Mouse (Mus musculus) forebrain, postnatal 0 days (tissue): Measurements from ENCODE around the gene Ogfod1. TPM values are rescaled to one million over a fixed set of nuclear protein-coding genes. Genes with fewer than 3 reads are reported as not detected.

Experiments used
- ATAC-seq: fragments of 200-750 bp; cut with Nextera tagmentation; 2 replicates; pipeline ENCODE4 v1.8.0; 2017; ENCODE audit warnings: mild to moderate bottlenecking, moderate library complexity
- DNase-seq: peaks from one replicate; pipeline ENCODE4 v3.0.0-alpha.2; 2015
- H3K27ac ChIP-seq: fragments of 300-500 bp; sonication (generic); 2 replicates; pipeline ENCODE4 v1.5.1; 2014; ENCODE audit warnings: low read depth, mild to moderate bottlenecking, antibody characterized with exemption, low read length, moderate library complexity, mixed read lengths
- H3K27me3 ChIP-seq: fragments of 300-500 bp; sonication (generic); 2 replicates; pipeline ENCODE4 v1.6.1; 2014; ENCODE audit warnings: mild to moderate bottlenecking, low read length, mixed read lengths; ENCODE audit not compliant: insufficient read depth
- H3K36me3 ChIP-seq: fragments of 300-500 bp; sonication (generic); 2 replicates; pipeline ENCODE4 v1.6.1; 2014; ENCODE audit warnings: mild to moderate bottlenecking, moderate library complexity; ENCODE audit not compliant: insufficient read depth
- H3K4me1 ChIP-seq: fragments of 300-500 bp; sonication (generic); 2 replicates; pipeline ENCODE4 v1.6.1; 2014; ENCODE audit warnings: antibody characterized with exemption; ENCODE audit not compliant: insufficient read depth
- H3K4me2 ChIP-seq: fragments of 300-500 bp; sonication (generic); 2 replicates; pipeline ENCODE4 v1.6.1; 2014; ENCODE audit warnings: low read depth, mild to moderate bottlenecking, moderate library complexity
- H3K4me3 ChIP-seq: fragments of 300-500 bp; sonication (generic); 2 replicates; pipeline ENCODE4 v1.5.1; 2014; ENCODE audit warnings: low read depth, low read length, mixed read lengths
- H3K9ac ChIP-seq: fragments of 300-500 bp; sonication (generic); 2 replicates; pipeline ENCODE4 v1.6.1; 2014; ENCODE audit warnings: mild to moderate bottlenecking
- H3K9me3 ChIP-seq: fragments of 300-500 bp; sonication (generic); 2 replicates; pipeline ENCODE4 v1.6.1; 2016; ENCODE audit warnings: low read length
- CTCF ChIP-seq: sonication (generic); IDR thresholded peaks from 2 replicates; pipeline ENCODE4 v1.5.1; 2016; ENCODE audit warnings: antibody characterized with exemption, control low read depth, low read depth
- whole genome bisulfite sequencing: fragments of 180-500 bp; shearing (Covaris S2); extraction: QIAGEN DNeasy Blood & Tissue Kit; methylation state at CpG from one replicate; pipeline ENCODE4 v1.1.7; 2014; 5-methylcytosine and 5-hydroxymethylcytosine counted together
- polyA plus RNA-seq: library from polyadenylated mRNA; unstranded; fragments of >200 nt; fragmentation: Nextera tagmentation; extraction: Ambion mirVana; gene quantifications from 2 replicates; pipeline ENCODE4 v1.2.1, GENCODE M21; 2015
- total RNA-seq: library from RNA; depleted of rRNA; stranded (reverse); fragments of >200 nt; gene quantifications from 2 replicates; pipeline ENCODE4 v1.2.3, GENCODE M21; 2014; rRNA removed

Gene Ogfod1
- total RNA-seq (15.4 and 17.9 TPM in 2 replicates), polyA plus RNA-seq (5.3 and 8.2 TPM in 2 replicates)

GRCm38 (mm10) chr8:94036944-94037524 lies at the start of gene Ogfod1, which contains the start of gene Nudt21:
Gene Ogfod1 (plus strand): TSS chr8:94037198.
Gene Nudt21 (minus strand): TSS chr8:94037031.
- Histone ChIP-seq H3K9me3 (no peaks in the 10 kb centered on the region), H3K36me3 (peaks cover 9% of the 10 kb centered on the region; the same call in 1 of the 2 replicates), H3K27ac (peak within 1 kb of the TSS; percentile 73), H3K4me2 (peak within 1 kb of the TSS; percentile 76), H3K27me3 (no peaks in the 10 kb centered on the region), H3K4me1 (peaks cover 13% of the 10 kb centered on the region), H3K9ac (peak within 1 kb of the TSS; percentile 71), H3K4me3 (peak within 1 kb of the TSS; percentile 88)
- no peak for TF ChIP-seq CTCF
- under 1% methylated on average over 36 of the region's 41 CpGs for WGBS
- DNase-seq (peak; percentile 100), ATAC-seq (peak; percentile 99)

DNA sequence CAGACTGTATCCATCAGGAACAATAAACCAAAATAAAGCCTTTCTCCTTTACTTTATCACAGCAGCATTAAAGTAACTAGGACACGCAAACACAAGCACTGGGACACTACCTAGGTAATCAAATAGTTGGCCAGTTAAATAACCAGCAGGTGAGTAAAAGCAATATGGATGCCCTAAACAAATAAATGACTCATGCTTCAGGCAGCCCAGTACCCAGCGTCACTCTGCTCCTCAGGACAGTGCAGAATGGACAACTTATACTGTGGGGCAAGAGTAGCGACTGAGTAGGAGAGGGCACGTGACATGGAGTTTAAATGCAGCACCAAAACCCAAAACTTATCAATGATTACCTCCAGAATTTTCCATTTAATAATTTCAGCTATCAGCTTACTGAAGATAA lies 47.3 kb upstream of the Ogfod1 start:
- H3K36me3 ChIP-seq, result peaks cover 29% of the 10 kb centered on the region
- no peak overlapping the region for H3K9ac ChIP-seq
- WGBS, result 96% methylated on average over 4 of the region's 4 CpGs
- no peak for DNase-seq
- no peak overlapping the region for H3K27ac ChIP-seq
- H3K4me2 ChIP-seq, result no peak overlapping the region
- ATAC-seq, result no peak
- no peaks in the 10 kb centered on the region for H3K9me3 ChIP-seq
- H3K27me3 ChIP-seq, result no peaks in the 10 kb centered on the region
- H3K4me3 ChIP-seq, result no peak overlapping the region
- TF ChIP-seq CTCF, result no peak
- H3K4me1 ChIP-seq, result no peaks in the 10 kb centered on the region

GRCm38 (mm10) chr8:93998961-93999360 lies 38.0 kb upstream of the Ogfod1 start:
- Histone ChIP-seq H3K4me1 (no peaks in the 10 kb centered on the region), H3K27me3 (no peaks in the 10 kb centered on the region), H3K9me3 (no peaks in the 10 kb centered on the region), H3K36me3 (peaks cover 46% of the 10 kb centered on the region), H3K9ac (no peak overlapping the region), H3K4me2 (no peak overlapping the region), H3K27ac (no peak overlapping the region), H3K4me3 (no peak overlapping the region)
- no peak for DNase-seq
- 91% methylated on average over 2 of the region's 2 CpGs for WGBS
- no peak for TF ChIP-seq CTCF
- ATAC-seq, result no peak

- DNase-seq, result no peak
- H3K27me3 ChIP-seq, result no peaks in the 10 kb centered on the region
- 78% methylated on average over 9 of the region's 9 CpGs for WGBS
- no peaks in the 10 kb centered on the region for H3K9me3 ChIP-seq
- no peak overlapping the region for H3K4me2 ChIP-seq
- no peak for ATAC-seq
- H3K27ac ChIP-seq, result no peak overlapping the region
- no peaks in the 10 kb centered on the region for H3K4me1 ChIP-seq
- H3K9ac ChIP-seq, result no peak overlapping the region
- no peak overlapping the region for H3K4me3 ChIP-seq
- TF ChIP-seq CTCF, result no peak
- H3K36me3 ChIP-seq, result peaks cover 33% of the 10 kb centered on the region
Observed at GRCm38 (mm10) chr8:94004139-94004538, 32.9 kb upstream of the Ogfod1 start.

GRCm38 (mm10) chr8:94009243-94009845 lies 27.7 kb upstream of the Ogfod1 start:
- WGBS, result 68% methylated on average over 15 of the region's 15 CpGs
- Histone ChIP-seq H3K9ac (no peak overlapping the region), H3K4me3 (no peak overlapping the region)

GRCm38 (mm10) chr8:94010101-94010705 lies 26.8 kb upstream of the Ogfod1 start:
- no peak overlapping the region for H3K9ac ChIP-seq
- peaks cover 13% of the 10 kb centered on the region; the same call in 1 of the 2 replicates for H3K4me1 ChIP-seq
- H3K4me3 ChIP-seq, result no peak overlapping the region
- DNase-seq, result no peak
- no peaks in the 10 kb centered on the region for H3K9me3 ChIP-seq
- no peak for TF ChIP-seq CTCF
- whole genome bisulfite sequencing, result 37% methylated on average over 2 of the region's 2 CpGs
- no peaks in the 10 kb centered on the region for H3K27me3 ChIP-seq
- H3K4me2 ChIP-seq, result peak overlapping the region; percentile 81
- no peaks in the 10 kb centered on the region for H3K36me3 ChIP-seq
- H3K27ac ChIP-seq, result no peak overlapping the region
- ATAC-seq, result no peak

More at GRCm38 (mm10) chr8:94009243-94009845, 27.7 kb upstream of the Ogfod1 start:
- Histone ChIP-seq H3K27ac (no peak overlapping the region), H3K36me3 (peaks cover under 1% of the 10 kb centered on the region), H3K27me3 (no peaks in the 10 kb centered on the region), H3K4me2 (no peak overlapping the region), H3K9me3 (no peaks in the 10 kb centered on the region), H3K4me1 (peaks cover 13% of the 10 kb centered on the region; the same call in 1 of the 2 replicates)
- TF ChIP-seq CTCF, result no peak
- no peak for DNase-seq
- ATAC-seq, result no peak
